Mouse (Mus musculus): ENCODE measurements at regions not wholly inside any gene's neighbourhood (a gene's known extent, or its start where the extent isn't known, plus 50 kb on each side); places are given as distances from the start of the nearest gene placed in this dataset.

DNA sequence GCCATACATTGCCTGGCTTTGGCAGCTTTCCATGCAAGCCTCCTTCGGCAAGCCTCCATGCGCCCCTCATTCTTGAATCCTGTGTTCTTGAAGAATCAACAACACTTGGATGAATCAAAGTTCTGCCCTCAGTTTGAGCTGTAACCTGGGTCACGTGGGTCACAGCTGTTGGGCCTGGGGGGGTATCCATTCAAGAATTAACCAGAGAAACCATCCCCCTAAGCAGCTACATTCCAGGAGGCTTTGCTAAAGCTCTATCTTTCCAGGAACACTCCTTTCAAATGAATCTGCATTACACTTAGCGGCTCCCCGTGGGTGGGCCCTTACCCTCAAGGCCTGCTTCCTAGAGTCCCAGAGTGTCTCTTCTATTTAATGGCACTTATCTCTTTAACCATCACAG, 65.2 kb upstream of the Klf9 start:
- TF ChIP-seq CTCF (IDR thresholded peaks at IDR 0.05; ENCODE audit: borderline replicate concordance, extremely low read depth, insufficient read depth, insufficient read length) = no peak
- no peak for TF ChIP-seq POLR2A (IDR thresholded peaks at IDR 0.05; ENCODE audit: borderline replicate concordance, extremely low read depth, insufficient read depth, insufficient read length, poor library complexity, severe bottlenecking)
